Mouse (Mus musculus): ENCODE results near the gene Cers5.
"Not testable (repeated sequence)": the region's sequence is repeated elsewhere in the genome, so short reads cannot be mapped to it uniquely, and the experiment has no call there.

Cers5 gene

DNA sequence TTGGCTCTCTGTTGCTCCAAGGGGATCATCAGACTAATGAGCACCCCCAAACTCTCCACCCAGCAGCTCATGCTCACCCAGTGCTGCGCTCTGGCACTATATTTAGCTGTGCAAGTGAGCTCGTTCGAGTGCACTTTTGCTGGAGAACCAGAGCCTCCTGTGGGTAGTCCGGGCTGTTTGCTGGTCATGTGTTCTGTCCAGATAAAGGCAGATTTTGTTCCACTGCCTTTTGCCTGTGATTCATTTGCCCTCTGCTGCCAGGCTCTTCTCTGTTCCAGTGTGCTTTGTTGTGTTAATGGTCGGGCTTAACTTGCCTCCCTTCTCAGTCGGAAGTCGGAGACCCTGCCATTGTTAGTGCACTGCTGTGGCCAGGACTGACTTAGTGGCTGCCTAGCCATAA is 67.8 kb downstream of the Cers5 start:
- no peak for DNase-seq

DNA sequence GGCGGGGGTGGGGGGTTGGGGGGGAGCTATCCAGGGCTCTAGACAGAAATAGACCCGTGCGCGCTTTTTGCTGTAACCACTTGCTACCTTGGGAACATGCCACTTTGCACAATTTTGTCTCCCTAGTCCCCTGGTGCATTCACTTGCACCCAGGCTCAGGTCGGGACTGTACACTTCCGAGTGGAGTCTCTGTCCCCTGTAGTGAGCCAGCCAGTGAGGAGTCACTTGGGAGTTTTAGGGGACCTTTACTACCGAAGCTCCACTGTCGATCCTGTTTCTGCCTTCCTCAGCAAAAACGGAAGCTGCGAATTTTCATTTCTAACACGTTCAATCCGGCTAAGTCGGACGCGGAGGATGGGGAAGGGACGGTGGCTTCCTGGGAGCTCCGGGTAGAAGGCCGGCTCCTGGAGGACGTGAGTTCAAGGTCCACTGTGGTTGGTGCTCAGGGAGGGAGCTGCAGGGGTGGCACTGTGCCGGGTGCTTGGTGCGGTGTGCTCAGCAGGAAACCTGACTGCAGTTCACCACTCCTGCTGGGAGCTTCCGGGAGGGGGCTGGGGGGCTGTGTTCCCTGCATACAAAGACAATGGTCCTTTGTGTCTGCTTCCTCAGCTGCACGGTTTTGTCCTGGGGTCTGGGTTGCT is 68.5 kb downstream of the Cers5 start:
- no peak for DNase-seq

DNA sequence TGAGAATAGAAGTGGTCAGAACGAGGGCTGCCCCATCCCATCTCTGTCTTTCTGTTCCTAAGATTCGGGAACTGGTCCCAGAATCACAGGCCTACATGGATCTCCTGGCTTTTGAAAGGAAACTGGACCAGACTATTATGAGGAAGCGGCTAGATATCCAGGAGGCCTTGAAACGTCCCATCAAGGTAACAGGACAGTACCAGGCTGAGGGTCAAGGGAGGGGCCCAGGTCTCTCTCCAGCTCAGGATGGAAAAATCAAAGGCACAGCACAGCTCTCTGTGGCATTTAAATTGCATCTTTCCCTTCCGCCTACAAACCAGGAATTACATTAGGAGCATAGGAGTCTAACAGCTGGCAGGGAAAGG is 69.0 kb downstream of the Cers5 start:
- no peak for DNase-seq

DNA sequence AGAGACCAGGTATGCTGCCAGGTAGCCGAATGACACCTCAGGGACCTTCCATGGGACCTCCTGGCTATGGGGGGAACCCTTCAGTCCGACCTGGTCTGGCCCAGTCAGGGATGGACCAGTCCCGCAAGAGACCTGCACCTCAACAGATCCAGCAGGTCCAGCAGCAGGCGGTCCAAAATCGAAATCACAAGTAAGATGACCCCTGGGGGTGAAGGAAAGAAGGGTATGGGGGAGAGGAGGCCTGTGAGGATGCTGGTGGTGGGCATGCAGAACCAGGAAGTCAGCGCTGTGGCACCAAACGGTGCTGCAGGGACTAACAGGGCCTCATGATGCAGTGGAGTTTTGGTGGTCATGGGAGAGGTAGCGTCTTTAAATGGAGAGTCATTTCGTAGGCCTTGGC is 69.6 kb downstream of the Cers5 start:
- DNase-seq, result no peak

DNA sequence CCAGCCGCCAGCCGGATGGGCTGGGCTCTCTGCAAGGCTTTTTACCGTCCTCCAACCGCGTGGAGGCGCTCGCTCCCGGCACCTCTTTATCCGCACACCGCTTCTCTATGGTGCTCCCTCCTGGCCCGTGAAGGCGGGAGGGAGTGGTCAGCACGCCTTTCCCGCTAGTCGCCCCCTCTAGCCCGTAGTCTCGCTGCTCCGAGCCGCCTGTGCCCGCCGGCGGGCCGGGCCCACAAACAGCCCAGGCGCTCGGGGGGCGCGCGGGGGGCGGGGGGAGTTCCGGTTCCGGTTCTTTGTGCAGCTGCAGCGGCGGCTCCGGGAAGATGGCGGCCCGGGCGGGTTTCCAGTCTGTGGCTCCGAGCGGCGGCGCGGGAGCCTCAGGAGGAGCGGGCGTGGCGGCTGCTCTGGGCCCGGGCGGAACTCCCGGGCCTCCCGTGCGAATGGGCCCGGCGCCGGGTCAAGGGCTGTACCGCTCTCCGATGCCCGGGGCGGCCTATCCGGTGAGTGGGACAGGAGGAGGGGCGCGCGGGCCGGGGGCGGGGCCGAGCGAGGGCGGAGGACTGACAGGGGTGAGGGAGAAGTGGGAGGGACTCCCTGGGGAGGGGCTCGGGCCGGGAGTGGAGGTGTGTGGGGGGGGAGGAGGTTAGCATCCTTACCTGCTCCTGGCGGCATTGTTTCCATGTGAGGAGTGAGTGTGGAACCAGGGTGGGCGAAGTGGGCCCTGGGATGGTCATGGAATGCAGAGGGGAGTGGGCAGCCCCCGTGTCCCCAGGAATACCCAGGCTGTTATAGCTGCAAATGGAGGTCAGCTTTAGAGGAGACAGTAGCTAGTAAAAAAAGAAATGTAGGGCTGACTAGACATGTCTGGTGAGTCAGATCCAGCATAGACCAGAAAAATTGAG is 70.4 kb downstream of the Cers5 start, which contains the start of gene Smarcd1:
Gene Smarcd1 (plus strand): TSS at position 131 of the 902 bp plus-strand sequence.
- DNase-seq, result peak; percentile 97

DNA sequence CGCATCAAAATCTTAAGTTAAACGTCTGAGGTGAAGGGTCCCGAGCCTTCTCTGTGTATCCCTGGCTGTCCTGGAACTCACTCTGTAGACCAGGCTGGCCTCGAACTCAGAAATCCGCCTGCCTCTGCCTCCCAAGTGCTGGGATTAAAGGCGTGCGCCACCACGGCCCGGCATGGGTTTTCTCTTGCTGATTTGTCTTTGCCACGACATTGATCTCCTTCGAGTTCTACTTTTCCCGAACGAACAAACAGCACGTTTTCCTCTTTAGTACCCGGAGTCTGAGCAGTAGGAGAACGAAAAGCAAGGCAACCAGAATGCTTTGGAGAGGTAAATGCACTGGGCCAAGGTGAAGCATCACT is 71.1 kb downstream of the Cers5 start:
- not testable (repeated sequence) for DNase-seq

DNA sequence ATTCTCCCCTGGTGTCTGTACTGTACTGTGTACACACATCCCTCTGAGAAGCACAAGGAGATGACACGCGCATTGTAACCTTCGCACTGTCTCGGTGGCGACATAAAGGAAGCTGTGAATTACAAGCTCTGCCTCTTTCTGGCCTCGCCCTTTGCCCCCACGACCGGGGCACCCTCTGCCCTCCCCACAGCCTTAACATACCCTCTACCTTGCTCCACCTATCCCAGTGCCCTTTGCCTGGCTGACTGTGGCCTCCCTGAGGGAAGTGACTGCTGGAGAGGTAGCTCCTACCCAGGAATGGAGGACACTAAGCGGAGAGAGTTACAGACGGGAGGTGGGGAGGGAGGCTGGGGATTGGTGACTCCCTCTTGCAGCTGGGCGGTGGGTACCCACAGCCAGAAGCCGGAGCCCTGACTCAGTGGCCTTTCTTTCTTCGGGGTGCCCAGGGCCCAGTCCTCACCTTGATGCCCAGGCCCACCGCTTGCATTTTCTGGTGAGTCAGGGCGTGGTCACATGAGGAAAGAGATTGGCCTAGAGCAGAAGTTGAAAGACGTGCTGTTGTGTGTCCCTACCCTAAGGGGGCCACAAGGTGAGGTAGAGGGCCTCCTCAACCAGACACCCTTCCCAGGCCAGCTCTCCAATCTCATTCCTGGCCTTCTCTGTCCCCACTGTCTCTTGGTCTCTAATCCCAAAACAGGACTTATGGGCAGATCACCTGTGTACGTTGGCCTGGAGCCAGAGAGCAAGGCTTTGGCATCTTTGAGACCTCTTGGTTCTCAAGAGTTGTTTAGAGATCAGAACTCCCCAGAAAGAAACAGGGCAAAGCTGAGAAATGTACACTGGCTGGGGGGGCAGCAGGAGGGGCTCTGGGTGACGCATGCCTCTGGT is 72.2 kb downstream of the Cers5 start:
- no peak for DNase-seq

DNA sequence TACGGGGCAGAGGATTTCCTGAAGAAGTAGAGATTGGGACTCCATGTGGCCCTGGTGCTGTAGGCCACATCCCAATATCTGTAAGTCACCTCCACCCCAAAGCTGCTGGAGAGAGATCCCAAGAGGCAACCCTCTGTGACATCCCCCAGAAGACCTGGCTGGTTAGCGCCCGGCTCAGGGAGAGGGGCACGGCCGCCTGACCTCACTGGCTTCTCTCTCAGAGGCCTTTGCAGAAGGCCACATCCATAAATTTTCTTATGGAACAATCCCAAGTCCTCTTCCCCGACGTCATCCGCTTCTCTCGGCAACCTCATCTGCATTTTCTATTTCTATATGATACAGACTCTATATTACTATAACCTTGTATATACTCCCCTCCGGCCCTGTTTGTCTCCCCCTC is 73.0 kb downstream of the Cers5 start:
- DNase-seq, result no peak

DNA sequence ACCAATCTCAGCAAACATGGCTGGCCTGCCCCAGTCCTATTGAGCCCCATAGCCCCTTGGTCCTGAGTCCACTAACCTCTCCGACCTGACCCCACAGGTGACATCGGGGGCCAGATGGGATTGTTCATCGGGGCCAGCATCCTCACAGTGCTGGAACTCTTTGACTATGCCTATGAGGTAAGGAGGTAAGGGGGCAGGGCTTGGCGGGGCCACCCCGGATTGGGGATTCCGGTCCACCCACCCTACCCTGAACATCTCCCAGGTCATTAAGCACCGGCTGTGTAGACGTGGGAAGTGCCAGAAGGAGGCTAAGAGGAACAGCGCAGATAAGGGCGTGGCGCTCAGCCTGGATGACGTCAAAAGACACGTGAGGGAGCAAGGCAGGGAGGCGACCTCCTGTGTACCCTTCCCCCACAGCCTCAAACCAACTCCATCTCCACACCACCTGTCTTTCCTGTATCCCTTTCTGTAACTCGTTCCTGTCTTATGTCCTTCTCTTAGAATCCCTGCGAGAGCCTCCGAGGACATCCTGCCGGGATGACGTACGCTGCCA is 74.1 kb downstream of the Cers5 start:
- peak; percentile 57 to 66 for DNase-seq

DNA sequence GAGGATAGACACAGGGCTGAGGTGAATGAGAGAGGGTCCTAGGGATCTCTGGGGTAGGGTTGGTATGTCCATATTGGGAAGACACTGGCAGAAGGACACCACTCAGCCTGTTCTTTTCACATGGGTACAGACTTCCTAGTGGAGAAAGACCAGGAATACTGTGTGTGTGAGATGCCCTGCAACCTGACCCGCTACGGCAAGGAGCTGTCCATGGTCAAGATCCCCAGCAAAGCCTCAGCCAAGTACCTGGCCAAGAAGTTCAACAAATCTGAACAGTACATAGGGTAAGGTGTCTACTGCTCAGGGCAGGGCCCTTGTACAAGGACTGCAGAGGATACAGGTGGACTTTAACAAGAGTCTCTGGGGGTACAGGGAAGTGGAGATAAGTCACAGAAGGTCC is 75.4 kb downstream of the Cers5 start:
- DNase-seq, result no peak

DNA sequence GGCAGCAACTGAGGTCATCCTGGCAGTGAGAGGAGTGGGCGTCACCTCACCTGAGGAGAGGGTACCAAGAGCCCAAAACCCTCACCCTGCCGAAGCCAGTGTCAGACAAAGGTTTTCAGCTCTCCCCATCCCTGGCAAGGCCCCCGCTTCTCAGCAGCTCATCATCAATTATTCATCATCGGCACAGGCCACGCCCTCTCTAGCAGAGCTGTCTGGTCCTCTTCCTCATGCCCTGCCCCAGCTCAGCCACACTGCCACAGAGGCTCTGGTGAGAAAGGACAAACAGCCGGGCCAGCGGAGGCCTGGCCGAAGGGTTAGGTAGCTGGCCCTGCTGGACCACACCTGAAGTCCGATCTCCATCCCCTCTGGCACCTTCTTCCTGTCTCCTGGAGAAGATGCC is 80.7 kb downstream of the Cers5 start:
- DNase-seq, result no peak

DNA sequence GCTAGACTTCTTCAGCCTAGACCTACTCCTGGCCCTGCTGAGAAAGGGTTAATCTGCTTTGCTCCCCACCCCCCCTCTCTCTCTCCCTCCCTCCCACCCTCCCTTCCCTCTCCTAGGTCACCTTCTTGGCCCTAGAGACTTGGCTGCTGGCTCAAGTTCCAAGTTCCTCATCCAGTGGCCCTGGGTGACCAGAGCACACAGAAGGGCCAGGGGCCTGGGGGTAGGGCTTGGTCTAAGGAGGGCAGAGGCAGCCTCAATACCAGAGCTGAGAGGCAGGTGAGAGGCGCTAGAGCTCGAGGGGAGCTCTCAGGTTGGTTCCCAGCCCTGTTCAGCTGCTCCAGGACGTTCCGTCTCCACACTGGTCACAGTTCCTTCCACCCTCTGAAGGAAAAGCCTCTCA is 81.8 kb downstream of the Cers5 start:
- no peak for DNase-seq

DNA sequence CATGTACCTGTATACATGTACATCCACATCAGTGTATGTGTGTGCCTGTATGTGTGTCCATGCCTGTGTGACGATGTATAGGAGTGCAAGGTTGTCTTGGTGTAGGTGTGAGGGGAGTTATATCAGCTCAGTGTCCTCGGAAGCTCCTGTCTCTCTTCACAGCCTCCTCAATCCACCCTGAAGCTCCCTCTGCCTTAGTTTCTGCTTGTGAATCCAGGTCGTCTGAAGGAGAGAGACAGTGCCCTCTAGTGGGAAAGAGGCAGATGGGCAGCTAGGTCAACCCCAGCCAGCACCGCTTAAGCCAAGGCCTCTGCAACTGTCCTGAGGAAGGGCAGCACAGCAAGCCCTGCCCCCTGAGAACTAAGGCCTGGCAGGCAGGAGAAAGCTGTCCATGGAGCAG is 84.0 kb downstream of the Cers5 start:
- DNase-seq, result peak; percentile 50 to 54
